Comparison of ENCODE assay signal across 25 mouse cellular contexts in the genomic region with DNA sequence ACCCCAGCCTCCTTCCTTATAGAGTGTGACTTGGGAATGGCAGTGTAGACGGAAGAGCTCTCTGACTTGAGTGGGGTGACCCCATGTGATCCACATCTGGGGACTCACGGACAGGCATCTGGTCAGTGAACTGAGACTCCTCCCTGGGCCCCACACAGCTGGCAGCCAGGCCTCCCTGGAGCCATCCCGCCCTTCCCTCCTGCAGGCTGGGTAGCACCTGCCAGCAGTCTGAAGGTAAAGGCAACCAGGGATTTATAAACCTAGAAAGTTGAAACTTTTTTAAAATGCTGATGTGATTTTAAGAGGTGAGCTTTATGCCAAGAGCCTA.
DNase-seq lines count a peak whose midpoint lies in the region; ATAC-seq and TF ChIP-seq lines count a peak whose summit lies in the region.
"Had no signal": no experiment of that assay in that cellular context is flagged by ENCODE, and none has a peak within 500 bp of the region (broad histone marks: within the 10 kb centered on the region; RNA-seq: fewer than 3 reads in every experiment).

No protein-coding gene starts in this region.

- no peak overlapping the region for H3K27ac ChIP-seq in heart, embryonic 11.5 days (ENCODE audit: low read depth, low read length)
- H3K27ac ChIP-seq in lung, embryonic 14.5 days (ENCODE audit: low read depth), result no peak overlapping the region
- peak overlapping the region; percentile 52 for H3K27ac ChIP-seq in embryonic facial prominence, embryonic 12.5 days
- H3K27ac ChIP-seq in limb, embryonic 14.5 days (replicated peaks; ENCODE audit: low read depth, low read length), result peak overlapping the region; percentile 48
- no peak overlapping the region for H3K27ac ChIP-seq in forebrain, postnatal 0 days (ENCODE audit: low read depth, low read length)
- H3K27ac ChIP-seq in forebrain, embryonic 15.5 days (replicated peaks), result no peak overlapping the region
- H3K27ac ChIP-seq: heart, adult 2 months; midbrain, embryonic 12.5 days; neural tube, embryonic 13.5 days had no signal

- H3K4me1 ChIP-seq in heart, embryonic 11.5 days (ENCODE audit: control insufficient read depth, insufficient read depth, low read length), result peaks cover 7% of the 10 kb centered on the region
- peaks cover 12% of the 10 kb centered on the region for H3K4me1 ChIP-seq in lung, embryonic 14.5 days (ENCODE audit: insufficient read depth)
- peaks cover 23% of the 10 kb centered on the region for H3K4me1 ChIP-seq in embryonic facial prominence, embryonic 12.5 days
- peaks cover 33% of the 10 kb centered on the region for H3K4me1 ChIP-seq in limb, embryonic 14.5 days (ENCODE audit: control insufficient read depth, insufficient read depth, low read length)
- no peaks in the 10 kb centered on the region for H3K4me1 ChIP-seq in forebrain, postnatal 0 days (ENCODE audit: insufficient read depth)
- H3K4me1 ChIP-seq in forebrain, embryonic 15.5 days, result no peaks in the 10 kb centered on the region
- H3K4me1 ChIP-seq: midbrain, embryonic 12.5 days had no signal

- H3K9ac ChIP-seq in heart, embryonic 11.5 days (ENCODE audit: low read depth, low read length), result no peak overlapping the region
- no peak overlapping the region for H3K9ac ChIP-seq in lung, embryonic 14.5 days
- H3K9ac ChIP-seq in embryonic facial prominence, embryonic 12.5 days, result no peak overlapping the region
- H3K9ac ChIP-seq in limb, embryonic 14.5 days (ENCODE audit: low read depth, low read length, severe bottlenecking), result no peak overlapping the region
- H3K9ac ChIP-seq in forebrain, postnatal 0 days, result no peak overlapping the region
- no peak overlapping the region for H3K9ac ChIP-seq in forebrain, embryonic 15.5 days (replicated peaks)
- H3K9ac ChIP-seq: liver, postnatal 0 days; midbrain, embryonic 12.5 days; neural tube, embryonic 13.5 days had no signal

- no peak for TF ChIP-seq POLR2A in limb, embryonic 14.5 days (IDR thresholded peaks at IDR 0.05; ENCODE audit: borderline replicate concordance, extremely low read depth, insufficient read depth, insufficient read length)

- no peak overlapping the region for H3K4me3 ChIP-seq in heart, embryonic 11.5 days (ENCODE audit: low read depth, low read length)
- H3K4me3 ChIP-seq in lung, embryonic 14.5 days (ENCODE audit: low read depth, low read length), result no peak overlapping the region
- H3K4me3 ChIP-seq in embryonic facial prominence, embryonic 12.5 days, result no peak overlapping the region
- H3K4me3 ChIP-seq in limb, embryonic 14.5 days (replicated peaks; ENCODE audit: low read length), result no peak overlapping the region
- no peak overlapping the region for H3K4me3 ChIP-seq in forebrain, postnatal 0 days (ENCODE audit: low read depth, low read length)
- H3K4me3 ChIP-seq in forebrain, embryonic 15.5 days, result no peak overlapping the region
- H3K4me3 ChIP-seq: erythroblast, embryonic 14.5 days; heart, adult 2 months; hindbrain, embryonic 10.5 days; midbrain, embryonic 12.5 days; neural tube, embryonic 13.5 days had no signal

- ATAC-seq in heart, embryonic 11.5 days (replicated peaks; ENCODE audit: insufficient number of reproducible peaks, low FRiP score, low TSS enrichment), result no peak
- 0 out of 2 replicates have a peak, but pooled peaks have one; percentile 25 for ATAC-seq in lung, embryonic 14.5 days (ENCODE audit: insufficient read depth)
- ATAC-seq in embryonic facial prominence, embryonic 12.5 days (ENCODE audit: insufficient number of reproducible peaks, insufficient read depth, low FRiP score, low TSS enrichment), result no peak
- 0 out of 2 replicates have a peak, but pooled peaks have one; percentile 19 for ATAC-seq in limb, embryonic 14.5 days (ENCODE audit: low FRiP score, low read depth)
- ATAC-seq in forebrain, postnatal 0 days, result no peak
- ATAC-seq in forebrain, embryonic 15.5 days (replicated peaks), result no peak
- ATAC-seq: CD4-positive, CD25-positive, alpha-beta regulatory T cell, adult 4 months; forebrain, embryonic 14.5 days; hindbrain, embryonic 16.5 days; liver, postnatal 0 days had no signal

- H3K36me3 ChIP-seq in heart, embryonic 11.5 days (ENCODE audit: control insufficient read depth, insufficient read depth, low read length), result no peaks in the 10 kb centered on the region
- no peaks in the 10 kb centered on the region for H3K36me3 ChIP-seq in lung, embryonic 14.5 days (ENCODE audit: insufficient read depth)
- H3K36me3 ChIP-seq in embryonic facial prominence, embryonic 12.5 days, result no peaks in the 10 kb centered on the region
- H3K36me3 ChIP-seq in limb, embryonic 14.5 days (ENCODE audit: control insufficient read depth, insufficient read depth, low read length), result peaks cover 2% of the 10 kb centered on the region; the same call in 1 of the 2 replicates
- H3K36me3 ChIP-seq in forebrain, postnatal 0 days (ENCODE audit: insufficient read depth), result no peaks in the 10 kb centered on the region
- no peaks in the 10 kb centered on the region for H3K36me3 ChIP-seq in forebrain, embryonic 15.5 days
- H3K36me3 ChIP-seq: hindbrain, embryonic 10.5 days; midbrain, embryonic 12.5 days; neural tube, embryonic 13.5 days had no signal

- no peaks in the 10 kb centered on the region for H3K9me3 ChIP-seq in heart, embryonic 11.5 days (replicated peaks; ENCODE audit: control insufficient read depth, low read length)
- no peaks in the 10 kb centered on the region for H3K9me3 ChIP-seq in lung, embryonic 14.5 days (ENCODE audit: low read depth, low read length)
- H3K9me3 ChIP-seq in embryonic facial prominence, embryonic 12.5 days, result no peaks in the 10 kb centered on the region
- no peaks in the 10 kb centered on the region for H3K9me3 ChIP-seq in limb, embryonic 14.5 days (ENCODE audit: control insufficient read depth, low read length)
- H3K9me3 ChIP-seq in forebrain, postnatal 0 days (ENCODE audit: low read length), result no peaks in the 10 kb centered on the region
- H3K9me3 ChIP-seq in forebrain, embryonic 15.5 days, result no peaks in the 10 kb centered on the region
- H3K9me3 ChIP-seq: hindbrain, embryonic 10.5 days; midbrain, embryonic 12.5 days; neural tube, embryonic 13.5 days had no signal

- 85% methylated on average over 3 of the region's 3 CpGs for WGBS in heart, embryonic 11.5 days (ENCODE audit: insufficient replicate concordance)
- WGBS in lung, embryonic 14.5 days, result 72% methylated on average over 3 of the region's 3 CpGs
- WGBS in embryonic facial prominence, embryonic 12.5 days, result 52% methylated on average over 3 of the region's 3 CpGs
- 30% methylated on average over 3 of the region's 3 CpGs for WGBS in limb, embryonic 14.5 days
- WGBS in forebrain, postnatal 0 days, result 83% methylated on average over 3 of the region's 3 CpGs
- 83% methylated on average over 3 of the region's 3 CpGs for WGBS in forebrain, embryonic 15.5 days

- H3K27me3 ChIP-seq in heart, embryonic 11.5 days (ENCODE audit: control insufficient read depth, insufficient read depth, low read length), result no peaks in the 10 kb centered on the region
- no peaks in the 10 kb centered on the region for H3K27me3 ChIP-seq in lung, embryonic 14.5 days (ENCODE audit: insufficient read depth, low read length)
- H3K27me3 ChIP-seq in embryonic facial prominence, embryonic 12.5 days, result no peaks in the 10 kb centered on the region
- no peaks in the 10 kb centered on the region for H3K27me3 ChIP-seq in limb, embryonic 14.5 days (ENCODE audit: control insufficient read depth, insufficient read depth, low read length)
- no peaks in the 10 kb centered on the region for H3K27me3 ChIP-seq in forebrain, postnatal 0 days (ENCODE audit: insufficient read depth, low read length)
- no peaks in the 10 kb centered on the region for H3K27me3 ChIP-seq in forebrain, embryonic 15.5 days
- H3K27me3 ChIP-seq: midbrain, embryonic 12.5 days; neural tube, embryonic 13.5 days had no signal

- no peak for TF ChIP-seq CTCF in lung, embryonic 14.5 days (IDR thresholded peaks at IDR 0.05; ENCODE audit: low read depth)
- TF ChIP-seq CTCF in forebrain, postnatal 0 days (IDR thresholded peaks at IDR 0.05; ENCODE audit: low read depth), result no peak

- peak; percentile 86 for DNase-seq in heart, adult 11 months
- no peak for DNase-seq in lung, embryonic 14.5 days
- DNase-seq in lung, adult 18-20 months, result no peak
- no peak for DNase-seq in limb, embryonic 14.5 days (ENCODE audit: low spot score)
- no peak for DNase-seq in forebrain, postnatal 0 days
- DNase-seq: cerebellum, adult 9-11 months; gastrocnemius, postnatal 25 days; heart, adult 2 months; kidney, adult 18-20 months; layer of hippocampus, postnatal 36 days; liver, postnatal 0 days; lung, postnatal 14 days; right cerebral cortex, postnatal 4 days; thymus, adult 2 months had no signal

- no peak overlapping the region for H3K4me2 ChIP-seq in heart, embryonic 11.5 days
- no peak overlapping the region for H3K4me2 ChIP-seq in lung, embryonic 14.5 days
- H3K4me2 ChIP-seq in embryonic facial prominence, embryonic 12.5 days (replicated peaks), result no peak overlapping the region
- no peak overlapping the region for H3K4me2 ChIP-seq in limb, embryonic 14.5 days (replicated peaks; ENCODE audit: low read depth, low read length, severe bottlenecking)
- no peak overlapping the region for H3K4me2 ChIP-seq in forebrain, postnatal 0 days (ENCODE audit: low read depth)
- no peak overlapping the region for H3K4me2 ChIP-seq in forebrain, embryonic 15.5 days (replicated peaks)
- H3K4me2 ChIP-seq: liver, embryonic 11.5 days; midbrain, embryonic 12.5 days; neural tube, embryonic 13.5 days had no signal

Comparison
In these comparisons a context has a peak if more than half of its experiments do, and no peak if none do; other contexts are left out.
1. ATAC-seq: peak in lung, embryonic 14.5 days (single experiment) and limb, embryonic 14.5 days (single experiment); none in heart, embryonic 11.5 days (single experiment), embryonic facial prominence, embryonic 12.5 days (single experiment), forebrain, postnatal 0 days (single experiment) and forebrain, embryonic 15.5 days (single experiment).
2. H3K27ac ChIP-seq: peak in embryonic facial prominence, embryonic 12.5 days (single experiment) and limb, embryonic 14.5 days (single experiment); none in heart, embryonic 11.5 days (single experiment), lung, embryonic 14.5 days (single experiment), forebrain, postnatal 0 days (single experiment) and forebrain, embryonic 15.5 days (single experiment).